Mouse (Mus musculus) megakaryocyte, adult 5-6 weeks (primary cell): ENCODE measurements at regions not wholly inside any gene's neighbourhood (a gene's known extent, or its start where the extent isn't known, plus 50 kb on each side); places are given as distances from the start of the nearest gene placed in this dataset.

ENCODE experiments used
- ATAC-seq: 2 replicates; pipeline ENCODE4 v1.8.0; 2016; ENCODE audit warnings: mild to moderate bottlenecking, inconsistent platforms; ENCODE audit not compliant: poor library complexity, severe bottlenecking

DNA sequence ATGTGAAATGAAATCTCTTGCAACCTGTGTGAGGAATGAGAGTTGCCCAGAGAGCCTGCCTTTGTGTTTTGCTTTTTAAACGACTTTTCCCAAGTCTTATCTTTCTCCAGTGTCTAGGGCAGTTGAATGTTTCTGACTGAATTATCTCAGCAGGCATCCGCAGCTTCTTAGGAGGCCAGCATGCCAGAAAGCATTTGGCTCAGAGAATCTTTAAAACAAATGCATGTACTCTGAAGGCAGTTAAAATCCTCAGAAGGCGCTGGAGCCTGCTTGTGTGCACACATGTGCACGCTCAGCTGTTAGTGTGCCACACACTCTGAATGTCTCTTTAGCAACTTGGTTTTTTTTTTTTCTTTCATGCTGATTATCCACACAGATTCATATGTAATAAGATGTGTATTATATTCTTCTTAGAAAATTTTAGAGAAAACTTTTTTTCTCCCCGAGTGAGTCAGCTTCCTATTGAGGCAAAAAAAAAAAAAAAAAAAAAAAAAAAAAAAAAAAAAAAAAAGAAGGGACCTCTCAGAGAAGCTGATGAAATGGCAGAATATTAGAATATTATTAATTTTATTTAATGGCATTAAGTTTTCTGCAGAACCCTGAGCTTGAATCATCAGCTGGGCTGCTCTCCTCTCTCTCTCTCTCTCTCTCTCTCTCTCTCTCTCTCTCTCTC lies 201.9 kb downstream of the Tmem38b start:
- ATAC-seq = no peak

DNA sequence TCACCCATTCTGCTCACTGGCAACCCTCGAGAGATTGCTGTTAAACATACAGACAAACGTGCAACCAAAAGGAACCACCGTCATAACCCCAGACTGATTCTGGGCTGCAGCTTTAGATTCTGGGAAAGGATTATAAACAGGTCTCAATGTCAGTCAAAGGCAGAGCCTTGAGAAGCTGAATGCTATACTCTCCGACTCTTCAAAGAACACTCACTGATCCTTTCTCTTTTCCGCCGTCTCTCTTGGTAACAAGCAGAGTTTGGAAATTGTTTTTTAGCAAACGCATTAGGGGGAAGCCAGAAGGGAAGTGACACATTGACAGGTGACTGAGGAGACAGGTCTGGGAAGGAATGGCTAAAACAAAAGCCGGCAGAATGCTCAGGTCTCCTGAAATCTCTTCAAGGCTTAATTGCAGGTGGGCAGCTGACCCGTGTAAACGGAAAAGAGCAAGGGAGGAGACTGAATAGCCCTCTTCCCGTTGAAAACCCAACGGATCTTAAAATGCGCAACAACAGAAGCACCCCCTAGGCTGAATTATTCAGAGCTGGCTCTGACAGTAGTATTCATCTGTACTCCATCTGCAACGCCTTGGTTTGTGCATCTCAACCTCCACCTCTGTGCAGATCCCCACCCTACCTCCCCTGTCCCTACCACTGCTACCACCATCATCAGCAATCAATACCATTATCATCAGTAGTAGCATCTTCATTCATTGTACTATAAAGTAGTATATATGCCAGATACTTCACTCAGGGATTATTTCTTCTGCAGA lies 219.6 kb downstream of the Tmem38b start:
- ATAC-seq = no peak

DNA sequence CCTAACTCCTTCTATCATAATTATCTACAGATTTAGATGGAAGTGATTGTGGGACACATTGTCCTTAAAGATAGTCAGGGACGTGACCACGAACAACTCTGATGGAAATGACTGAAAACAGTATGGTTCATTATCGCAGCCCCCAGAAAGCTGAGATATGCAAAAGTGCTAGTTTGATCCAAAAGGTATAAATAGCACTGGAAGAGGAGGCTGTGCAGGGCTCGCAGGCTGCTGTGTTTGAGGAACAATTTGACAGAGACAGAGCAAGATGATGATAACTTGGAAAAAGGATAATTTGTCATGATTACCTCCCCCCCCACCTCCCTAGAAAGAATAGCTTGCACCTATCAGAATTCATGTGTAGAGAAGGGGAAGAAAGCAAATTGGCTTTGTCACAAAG lies 238.5 kb downstream of the Tmem38b start:
- ATAC-seq = no peak

DNA sequence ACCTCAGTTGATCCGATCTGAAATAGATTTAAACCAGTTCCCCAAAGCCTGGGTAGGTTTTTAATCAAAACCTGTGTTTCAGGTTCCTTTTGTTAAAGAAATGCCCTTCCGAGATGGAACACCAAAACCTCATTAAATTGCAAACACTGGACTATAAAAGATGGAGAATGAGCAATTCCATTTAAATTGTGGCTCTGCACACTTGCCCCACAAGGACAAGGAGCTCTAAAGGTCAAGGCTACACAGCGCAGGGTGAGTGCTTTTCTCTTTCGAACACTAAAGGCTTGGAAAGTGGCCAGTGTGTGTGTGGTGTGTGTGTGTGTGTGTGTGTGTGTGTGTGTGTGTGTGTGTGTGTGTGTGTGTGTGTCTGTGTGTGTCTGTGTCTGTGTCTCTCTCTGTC lies 246.1 kb downstream of the Tmem38b start:
- no peak for ATAC-seq

DNA sequence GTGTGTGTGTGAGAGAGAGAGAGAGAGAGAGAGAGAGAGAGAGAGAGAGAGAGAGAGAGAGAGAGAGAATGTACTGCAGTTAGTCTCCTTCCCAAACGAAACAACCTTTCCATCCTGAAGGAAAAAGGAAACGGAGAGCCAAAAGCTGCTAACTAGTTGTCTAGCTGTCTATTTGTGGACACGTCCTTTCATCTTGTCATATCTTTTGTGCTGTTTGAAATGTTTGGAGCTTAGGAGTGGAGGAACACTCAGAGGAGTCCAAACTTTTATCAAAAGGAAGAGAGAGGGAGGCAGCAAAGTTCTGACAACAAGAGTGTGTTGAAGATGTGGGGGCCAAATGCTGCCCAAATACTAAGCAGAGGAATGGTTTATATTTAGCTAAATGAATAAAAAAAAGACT lies 246.6 kb downstream of the Tmem38b start:
- ATAC-seq = no peak

DNA sequence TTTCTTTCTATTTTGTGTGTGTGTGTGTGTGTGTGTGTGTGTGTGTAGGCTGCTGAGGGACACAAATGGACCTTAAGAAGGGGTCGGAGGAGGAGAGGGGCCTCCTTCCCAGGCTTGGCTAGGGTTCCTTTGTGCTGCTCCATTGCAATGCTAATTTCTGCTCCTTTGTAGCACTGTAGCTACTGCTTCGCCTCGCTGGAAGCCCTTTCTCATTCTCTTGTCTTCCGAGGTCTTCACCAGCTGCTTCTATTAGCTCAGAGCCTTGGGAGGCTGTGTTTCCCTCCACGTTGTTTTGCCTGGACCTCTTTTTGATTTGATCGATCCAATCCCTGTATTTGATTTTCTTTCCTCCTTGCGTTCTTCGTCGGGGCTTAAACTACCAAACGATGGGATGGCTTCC lies 247.1 kb downstream of the Tmem38b start:
- no peak for ATAC-seq

DNA sequence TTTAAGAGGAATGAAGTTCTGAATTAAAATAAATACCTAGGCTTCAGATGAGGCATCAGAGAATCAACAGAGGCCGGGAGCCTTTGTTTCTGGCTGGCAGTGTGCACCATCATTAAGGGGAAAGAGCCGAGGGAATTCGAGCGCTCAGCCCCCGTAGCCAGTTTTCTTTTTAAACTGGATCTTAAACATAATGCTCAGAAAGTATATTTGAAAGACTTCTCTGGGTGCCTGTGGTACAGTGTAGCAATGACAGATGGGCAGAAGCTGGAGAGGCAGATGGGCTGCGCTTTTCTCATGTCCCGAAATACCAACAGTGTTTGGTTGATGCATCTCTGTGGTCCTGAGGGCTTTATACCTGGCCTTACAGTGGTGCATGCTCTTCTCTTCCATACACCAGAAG lies 247.6 kb downstream of the Tmem38b start:
- ATAC-seq = no peak

DNA sequence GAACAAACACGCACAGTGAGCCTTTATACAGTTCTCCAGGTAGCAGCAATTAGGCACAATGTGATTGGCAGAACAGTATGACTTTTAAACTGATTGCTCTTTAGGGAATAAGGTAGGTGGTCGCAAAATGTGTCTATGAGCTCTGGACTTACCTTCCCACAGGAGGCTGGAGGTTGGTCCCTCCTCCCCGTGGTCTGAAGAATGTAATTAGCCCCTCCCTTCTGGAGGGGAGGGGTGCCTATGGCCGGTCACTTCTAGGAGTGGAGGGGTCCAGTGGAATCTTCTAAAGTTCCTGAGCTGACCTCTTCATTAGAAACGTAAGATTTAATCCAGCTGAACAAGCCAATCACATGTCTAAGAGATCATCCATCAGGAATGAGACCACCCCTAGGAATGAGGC lies 248.4 kb downstream of the Tmem38b start:
- no peak for ATAC-seq

DNA sequence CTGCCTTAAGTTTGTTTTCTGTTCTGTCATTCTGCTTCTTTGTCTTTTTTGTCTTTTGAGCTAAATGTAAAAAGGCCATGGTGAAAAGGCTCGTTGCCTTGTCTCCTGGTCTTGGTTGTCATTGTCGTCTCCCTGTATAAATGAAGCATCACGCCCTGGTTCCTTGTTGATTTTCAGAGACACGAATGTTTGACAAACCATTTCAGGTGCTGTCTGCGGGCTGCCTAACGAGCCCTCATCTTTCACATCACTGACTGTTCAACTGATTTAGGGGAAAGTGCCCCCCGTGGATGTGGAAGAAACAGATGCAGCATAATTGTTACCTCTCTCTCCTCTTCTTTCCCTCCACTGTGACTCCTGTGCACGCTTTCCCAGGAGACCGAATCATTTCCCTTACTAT lies 254.7 kb downstream of the Tmem38b start:
- no peak for ATAC-seq

DNA sequence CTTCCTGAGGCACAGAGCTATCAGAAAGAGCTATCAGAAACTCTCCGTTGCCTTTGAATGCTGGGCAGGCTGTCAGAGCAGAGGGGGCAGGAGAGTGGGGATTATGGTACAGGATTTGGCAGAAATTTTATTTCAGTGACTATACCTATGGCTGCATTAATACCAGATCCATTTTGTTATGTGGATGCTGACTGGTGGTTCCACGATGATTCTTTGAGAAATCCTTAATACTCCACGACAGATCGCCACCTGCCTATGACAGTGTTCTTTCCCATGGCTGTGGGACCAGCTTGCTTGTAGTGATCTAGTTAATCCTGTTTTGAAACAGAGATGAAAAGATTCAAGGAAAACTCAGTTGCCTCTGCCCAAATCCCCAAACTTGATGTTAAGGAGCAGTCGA lies 255.6 kb downstream of the Tmem38b start:
- no peak for ATAC-seq

DNA sequence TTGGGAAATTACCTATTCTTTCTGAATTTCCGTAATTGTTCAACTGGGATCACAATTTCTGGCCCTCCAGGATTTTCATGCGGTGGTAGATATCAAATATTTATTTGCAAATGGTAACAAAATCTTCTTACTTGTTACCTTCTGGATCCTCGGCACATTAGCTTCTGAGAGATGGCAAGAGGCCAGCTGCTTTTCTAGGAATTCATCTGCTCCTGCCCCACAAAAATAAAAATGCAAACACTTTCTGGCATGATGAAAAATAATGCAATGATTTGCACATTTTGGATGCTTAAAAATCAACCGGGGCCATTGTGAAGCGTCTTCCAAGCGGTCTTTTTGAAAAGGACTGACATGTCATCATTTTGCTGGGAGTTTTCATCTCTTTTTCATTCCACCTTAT lies 258.9 kb downstream of the Tmem38b start:
- no peak for ATAC-seq

DNA sequence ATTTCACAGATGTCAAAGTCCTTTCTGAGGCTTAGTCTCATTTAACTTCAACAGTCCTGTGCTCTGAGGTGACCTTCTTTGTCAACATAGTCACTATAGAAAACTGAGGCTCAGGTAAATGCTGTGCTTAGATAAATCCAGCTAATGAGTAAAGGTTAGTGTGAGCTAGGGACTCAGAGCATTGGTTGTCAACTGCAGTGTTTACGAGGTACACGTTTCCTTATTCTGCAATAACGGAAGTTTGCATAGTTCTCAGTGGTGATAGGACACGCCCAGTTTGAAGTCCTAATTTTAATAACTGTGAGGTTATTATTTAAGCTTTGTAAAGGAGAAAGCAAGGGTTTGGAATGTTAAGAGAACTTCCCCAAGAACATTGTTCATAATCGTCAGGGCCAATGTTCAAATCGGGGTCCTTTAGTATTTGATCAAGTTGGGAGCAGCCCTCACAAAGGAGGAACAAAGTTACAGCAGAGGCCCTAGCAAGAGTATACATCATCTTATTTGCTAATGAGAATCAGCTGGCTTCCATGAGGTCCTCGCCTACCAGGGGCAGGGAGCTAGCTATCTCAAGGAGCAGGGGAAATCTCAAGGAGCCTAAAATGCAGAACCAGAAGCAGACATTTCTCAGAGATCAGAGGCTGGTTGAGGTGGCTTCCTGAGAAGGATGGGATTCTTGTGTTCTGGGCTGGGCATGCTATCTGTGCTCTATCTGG lies 268.6 kb downstream of the Tmem38b start:
- peak; percentile 89 for ATAC-seq

DNA sequence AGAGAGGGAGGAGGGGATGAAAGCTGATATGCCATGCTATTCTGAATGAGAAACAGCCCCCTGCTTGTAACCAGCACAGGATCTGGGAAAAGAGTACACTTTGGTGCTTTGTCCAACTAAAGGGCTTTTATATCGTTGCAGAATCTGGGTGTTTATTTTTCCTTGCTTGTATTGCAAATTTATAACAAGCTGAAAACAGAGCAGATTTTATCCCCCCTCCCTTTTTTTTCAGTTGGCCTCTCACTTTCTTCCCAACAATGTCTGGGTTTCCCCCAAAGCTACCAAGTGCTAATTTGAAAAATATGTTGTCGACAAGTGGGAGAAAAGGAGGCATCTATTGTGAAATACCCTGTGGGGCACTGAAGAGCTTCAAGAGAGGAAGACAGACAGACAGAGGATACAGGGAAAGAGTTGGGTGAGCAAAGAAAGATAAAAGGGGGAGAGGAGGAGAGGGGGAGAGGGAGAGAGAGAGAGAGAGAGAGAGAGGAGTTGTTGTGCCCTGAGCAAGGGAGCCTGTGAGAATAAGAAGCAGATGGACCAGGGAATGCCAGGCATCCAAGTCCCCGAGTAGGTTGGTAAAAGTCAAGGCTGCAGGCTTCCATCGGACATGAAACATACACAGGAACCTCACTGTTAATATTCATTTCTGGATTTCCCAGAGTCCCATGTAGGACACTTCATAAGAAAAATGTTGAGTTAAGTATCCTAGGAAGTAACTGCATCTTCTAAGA lies 269.5 kb downstream of the Tmem38b start:
- ATAC-seq = no peak

DNA sequence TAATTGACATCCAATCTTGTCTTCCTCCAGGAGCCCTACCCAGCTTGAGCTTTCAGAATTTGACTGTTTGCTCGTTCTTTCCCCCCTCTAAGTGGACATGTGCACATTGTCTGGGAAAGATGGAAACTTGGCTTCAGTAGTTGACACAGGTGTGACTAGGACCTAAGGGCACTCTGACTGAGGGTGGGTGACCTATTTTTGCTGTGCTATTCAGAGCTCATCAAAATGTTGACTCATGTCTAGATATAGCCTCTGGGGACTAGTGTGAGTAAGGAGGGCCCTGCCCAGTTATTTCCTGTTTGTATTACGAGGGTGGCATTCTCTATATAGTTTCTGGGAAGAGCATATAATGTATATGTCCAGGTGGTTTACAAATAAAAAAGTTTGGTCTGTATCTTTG lies 271.7 kb downstream of the Tmem38b start:
- ATAC-seq = no peak

DNA sequence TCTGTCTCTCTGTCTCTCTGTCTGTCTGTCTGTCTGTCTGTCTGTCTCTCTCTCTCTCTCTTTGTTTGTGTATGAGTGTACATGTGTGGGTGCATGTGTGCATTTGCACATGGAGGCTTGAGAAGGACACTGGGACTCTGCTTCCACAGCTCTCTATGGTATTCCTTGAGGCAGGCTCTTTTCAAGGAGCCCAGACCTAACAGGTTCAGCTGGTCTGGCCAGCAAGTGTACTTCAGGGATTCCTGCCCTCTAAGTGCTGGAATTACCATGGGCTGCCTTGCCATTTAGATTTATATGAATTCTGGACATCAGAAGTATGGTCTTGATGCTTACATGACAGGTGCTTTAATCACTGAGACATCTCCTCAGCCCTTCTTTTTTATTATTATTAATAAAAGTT lies 274.4 kb downstream of the Tmem38b start:
- ATAC-seq = no peak

DNA sequence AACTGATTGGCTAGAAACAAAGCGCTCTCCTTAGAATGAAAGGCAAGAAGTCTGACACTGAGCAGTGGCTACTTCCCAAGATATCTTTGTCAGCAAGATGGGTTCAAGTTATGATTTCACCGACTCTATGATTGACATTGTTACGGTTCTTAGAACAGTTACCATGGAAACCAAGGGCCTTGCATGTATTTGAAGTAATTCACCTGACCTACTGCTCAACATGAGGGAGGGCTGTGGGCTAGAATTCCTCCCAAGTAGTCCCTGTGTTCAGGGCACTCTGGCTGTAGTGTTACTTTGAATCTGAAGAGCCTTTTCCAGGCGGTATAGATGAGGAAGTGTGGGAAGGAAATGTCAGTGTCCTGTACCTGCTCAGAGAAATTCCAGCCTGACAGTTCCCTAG lies 281.1 kb downstream of the Tmem38b start:
- no peak for ATAC-seq

DNA sequence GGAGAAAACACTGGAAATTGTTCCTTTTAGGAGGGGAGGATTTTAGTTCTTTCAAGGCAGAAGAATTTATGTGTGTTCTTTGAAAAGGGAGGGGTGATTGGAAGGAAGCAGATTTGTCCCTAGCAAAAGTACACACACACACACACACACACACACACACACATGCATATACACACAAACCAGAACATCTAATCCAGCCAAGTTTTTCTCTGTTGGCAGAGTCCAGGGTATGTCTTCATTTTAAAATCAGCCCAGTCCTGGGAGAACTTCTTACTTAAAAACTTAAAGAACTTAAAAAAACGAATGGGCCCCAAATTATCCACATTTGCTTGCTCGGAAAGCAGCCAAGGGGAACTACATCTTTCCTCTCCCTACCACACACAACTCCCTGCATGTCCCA lies 290.5 kb downstream of the Tmem38b start:
- no peak for ATAC-seq

DNA sequence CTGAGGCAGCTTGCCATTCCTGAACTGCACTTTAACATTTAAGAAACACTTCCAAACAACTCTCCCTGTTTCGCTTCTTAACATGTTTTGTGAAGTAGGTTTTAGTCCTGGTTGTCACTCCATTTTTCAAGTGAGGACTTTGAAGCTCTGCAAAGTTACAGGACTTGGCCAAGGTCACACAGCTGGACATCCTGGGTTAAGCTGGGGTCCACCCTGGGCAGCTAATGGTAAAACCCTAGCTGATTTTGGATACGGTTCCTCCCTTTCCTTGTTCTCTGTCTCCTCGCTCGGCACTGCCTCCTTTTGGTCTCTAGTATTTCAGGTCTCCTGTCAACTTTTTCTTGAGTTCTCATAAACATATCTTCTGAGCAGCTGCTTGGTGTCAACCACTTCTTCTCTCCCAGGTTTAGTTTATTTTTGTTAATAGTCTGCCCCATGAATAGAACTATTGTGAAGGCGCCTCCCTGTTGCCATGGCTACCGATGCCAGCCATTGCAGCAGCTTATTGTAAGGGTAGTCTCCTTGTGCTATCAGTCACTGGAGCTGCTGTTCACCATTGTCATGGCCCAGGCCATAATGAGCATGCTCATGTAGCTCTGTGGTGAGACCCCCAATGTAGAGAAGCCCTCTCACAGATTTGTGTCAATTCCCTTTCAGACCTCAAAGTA lies 292.5 kb downstream of the Tmem38b start:
- ATAC-seq = no peak

DNA sequence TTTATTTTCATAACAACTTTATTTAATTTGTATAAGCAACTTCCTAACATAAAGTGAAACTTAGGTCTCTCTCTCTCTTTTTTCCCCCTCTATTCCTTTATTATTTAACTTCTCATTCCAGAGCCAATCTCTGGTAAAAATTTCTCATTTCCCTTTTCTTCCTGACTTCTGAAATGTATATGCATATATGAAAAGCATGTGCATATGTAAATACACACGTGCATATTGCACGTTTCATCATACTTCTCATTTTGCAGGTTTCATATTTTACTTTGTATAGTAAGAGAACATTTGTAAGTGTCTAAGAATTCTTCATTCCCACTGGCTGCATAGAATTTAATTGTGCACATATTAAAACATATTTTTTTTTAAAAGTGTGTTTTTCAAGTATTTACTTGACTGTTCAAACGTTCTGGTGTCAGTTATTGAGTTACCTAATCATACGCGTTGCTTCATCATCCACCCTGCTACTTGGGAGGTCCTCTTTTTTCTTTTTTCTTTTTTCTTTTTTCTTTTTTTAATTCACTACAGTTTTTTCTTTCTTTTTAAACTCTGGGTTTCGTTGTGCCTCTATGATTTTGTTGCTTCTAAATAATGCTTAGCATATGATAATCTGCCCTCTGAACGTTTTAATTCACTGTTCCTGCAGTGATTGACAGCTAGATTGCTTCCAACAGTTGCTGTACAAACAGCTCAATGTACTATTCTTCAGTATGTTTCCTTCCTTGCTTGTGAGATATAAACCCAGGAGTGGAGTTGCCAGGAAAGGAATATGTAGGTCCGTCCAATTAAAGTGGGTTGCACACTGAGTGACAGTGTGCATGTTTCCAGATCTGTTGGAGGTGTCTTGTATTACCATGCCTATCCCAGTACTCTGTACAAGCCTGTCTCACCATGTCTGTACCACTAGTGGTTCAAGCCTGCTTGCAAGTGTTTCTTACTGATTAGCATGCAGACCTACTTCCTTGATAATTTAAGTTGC lies 303.2 kb downstream of the Tmem38b start:
- ATAC-seq = peak; percentile 85

DNA sequence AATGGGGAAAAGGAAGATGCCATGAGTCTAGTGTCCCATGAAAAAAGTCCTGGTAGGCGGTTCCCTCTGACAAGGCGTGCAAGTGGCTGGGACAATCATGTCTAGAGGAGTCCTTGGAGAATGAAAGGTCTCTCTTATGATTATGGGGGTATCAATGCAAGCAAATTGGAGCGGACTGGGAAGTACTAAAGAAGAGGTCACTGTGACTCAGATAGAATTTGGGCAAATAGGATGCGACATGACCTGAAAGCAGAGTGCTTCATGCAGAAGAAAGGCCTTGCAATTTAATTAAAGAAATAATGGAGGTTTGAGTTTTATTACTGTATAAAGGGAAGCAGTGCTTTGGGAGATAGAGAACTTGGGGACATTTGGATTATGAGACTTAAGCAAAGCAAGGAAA lies 330.3 kb downstream of the Tmem38b start:
- no peak for ATAC-seq
